ENCODE assay signal across 28 mouse cellular contexts in the genomic region with DNA sequence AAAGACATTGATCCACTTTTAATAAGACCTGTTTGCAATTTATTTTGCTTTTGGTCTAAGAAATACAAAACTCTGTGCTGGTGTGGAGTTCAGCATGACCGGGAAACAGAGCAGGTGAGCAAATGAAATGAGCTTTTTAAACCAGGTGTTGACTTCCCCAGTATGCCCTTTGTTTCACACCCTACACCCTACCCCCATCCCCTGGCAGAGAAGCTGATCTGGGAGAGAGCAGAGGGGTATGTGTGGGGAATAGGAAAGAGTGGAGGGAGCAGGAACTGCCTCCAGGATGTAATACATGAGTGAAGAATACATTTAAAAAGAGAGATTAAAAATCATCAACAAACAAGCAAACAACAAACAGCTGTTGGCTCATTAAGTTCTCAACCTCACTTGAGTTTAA. TPM values are rescaled to one million over a fixed set of nuclear protein-coding genes. Genes with fewer than 3 reads are reported as not detected.
"Had no signal": no experiment of that assay in that cellular context is flagged by ENCODE, and none has a peak within 500 bp of the region (broad histone marks: within the 10 kb centered on the region; RNA-seq: fewer than 3 reads in every experiment).

No protein-coding gene starts in this region.

- H3K4me1 ChIP-seq: heart, embryonic 10.5 days; heart, embryonic 12.5 days; hindbrain, embryonic 10.5 days; hindbrain, embryonic 12.5 days; limb, embryonic 12.5 days had no signal

- DNase-seq: forebrain, postnatal 0 days; gastrocnemius, adult 2 months; gastrocnemius, postnatal 10 days; gastrocnemius, postnatal 25 days; heart, adult 18-20 months; heart, postnatal 10 days; heart, postnatal 4 days; kidney, adult 18-20 months; kidney, adult 8-10 months; kidney, postnatal 10 days; kidney, postnatal 25 days; kidney, postnatal 4 days; liver had no signal

- ATAC-seq: forebrain, postnatal 0 days; hindbrain, embryonic 16.5 days; inflammation-experienced regulatory T-cells, adult 6 months; intestine, postnatal 0 days had no signal

- H3K4me2 ChIP-seq: heart, embryonic 12.5 days; hindbrain, embryonic 12.5 days; hindbrain, embryonic 14.5 days; limb, embryonic 12.5 days; liver, embryonic 11.5 days had no signal

- H3K9ac ChIP-seq: forebrain, postnatal 0 days; heart, embryonic 12.5 days; hindbrain, embryonic 12.5 days; hindbrain, embryonic 14.5 days; limb, embryonic 12.5 days had no signal

- H3K36me3 ChIP-seq: heart, embryonic 10.5 days; heart, embryonic 12.5 days; hindbrain, embryonic 10.5 days; hindbrain, embryonic 12.5 days; limb, embryonic 12.5 days had no signal

- H3K27me3 ChIP-seq: heart, embryonic 12.5 days; hindbrain, embryonic 12.5 days; limb, embryonic 12.5 days had no signal

- H3K27ac ChIP-seq: gastrocnemius, adult 2 months; heart, embryonic 10.5 days; hindbrain, embryonic 10.5 days; hindbrain, embryonic 12.5 days; hindbrain, embryonic 14.5 days; layer of hippocampus, adult 2 months; left cerebral cortex, adult 2 months; limb, embryonic 12.5 days had no signal

- H3K4me3 ChIP-seq: gastrocnemius, adult 2 months; heart, embryonic 10.5 days; heart, embryonic 12.5 days; hindbrain, embryonic 10.5 days; hindbrain, embryonic 12.5 days; layer of hippocampus, adult 2 months; left cerebral cortex, adult 2 months; limb, embryonic 12.5 days had no signal

- H3K9me3 ChIP-seq: heart, embryonic 10.5 days; heart, embryonic 12.5 days; hindbrain, embryonic 10.5 days; hindbrain, embryonic 12.5 days; limb, embryonic 12.5 days had no signal

RNA-seq across cellular contexts. Expression of a gene that starts 47.3 kb away (rescaled TPM):
- polyA plus RNA-seq: forebrain, postnatal 0 days; frontal cortex, adult 2 months; heart, embryonic 10.5 days; heart, embryonic 12.5 days; heart, embryonic 14.5 days; heart, embryonic 16.5 days; hindbrain, embryonic 10.5 days; hindbrain, embryonic 12.5 days; hindbrain, embryonic 14.5 days; hindbrain, embryonic 16.5 days; inflammation-experienced regulatory T-cells, adult 6 months; limb, embryonic 12.5 days; liver, embryonic 11.5 days had no signal
